16 mouse cellular contexts compared by ENCODE assay signal in the genomic region with DNA sequence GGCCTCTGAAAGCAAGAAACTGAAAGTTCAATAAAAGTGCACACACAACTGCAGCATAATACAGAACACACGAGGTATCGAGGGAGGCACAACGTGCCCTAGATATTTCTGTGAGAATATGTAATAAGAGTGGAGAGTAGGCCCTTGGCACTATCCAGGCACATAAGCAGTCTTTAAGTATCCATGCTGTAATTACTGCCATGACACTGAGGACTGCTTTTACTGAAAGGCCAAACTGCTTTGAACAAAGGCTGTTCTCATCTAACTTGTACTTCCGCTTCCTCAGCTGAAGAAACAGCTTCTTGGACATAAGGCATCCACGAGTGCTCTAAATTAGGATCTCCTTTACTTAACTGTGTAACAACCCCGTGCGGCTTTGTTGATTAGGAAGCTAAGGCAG.
DNase-seq lines count a peak whose midpoint lies in the region; ATAC-seq and TF ChIP-seq lines count a peak whose summit lies in the region.
"Had no signal": no experiment of that assay in that cellular context is flagged by ENCODE, and none has a peak within 500 bp of the region (broad histone marks: within the 10 kb centered on the region; RNA-seq: fewer than 3 reads in every experiment).

No protein-coding gene starts in this region.

- no peak for ATAC-seq in liver, embryonic 11.5 days (replicated peaks; ENCODE audit: low FRiP score)
- no peak for ATAC-seq in liver, embryonic 12.5 days
- peak; percentile 42 for ATAC-seq in granulocyte monocyte progenitor cell, adult 5-6 weeks (replicated peaks; ENCODE audit: poor library complexity, severe bottlenecking)
- ATAC-seq: midbrain, embryonic 13.5 days had no signal

- no peak for DNase-seq in liver, embryonic 11.5 days (ENCODE audit: low spot score)
- DNase-seq in MEL (ENCODE audit: low read depth, low spot score) = peak; percentile 28
- DNase-seq in naive thymus-derived CD4-positive, alpha-beta T cell, adult 2 months (ENCODE audit: low read depth) = peak; percentile 61
- DNase-seq in ovary, postnatal 10 days (ENCODE audit: low spot score) = no peak
- no peak for DNase-seq in natural killer cell, adult 2 months (ENCODE audit: low spot score in 2 of 2)
- DNase-seq: adrenal gland, postnatal 36 days; cerebellum, adult 2 months; gastrocnemius, postnatal 10 days; layer of hippocampus, adult 9-11 months had no signal

- TF ChIP-seq CTCF in MEL (IDR thresholded peaks at IDR 0.05 in 2 of 3, conservative IDR thresholded peaks at IDR 0.05 in 1 of 3; ENCODE audit: control insufficient read depth in 1 of 3, insufficient read depth in 1 of 3, low read depth in 2 of 3, low read length in 3 of 3, poor library complexity in 1 of 3, severe bottlenecking in 1 of 3) = no peak

- H3K4me3 ChIP-seq in liver, embryonic 11.5 days (ENCODE audit: low read depth, low read length) = no peak overlapping the region
- H3K4me3 ChIP-seq in liver, embryonic 12.5 days = no peak overlapping the region
- no peak overlapping the region for H3K4me3 ChIP-seq in MEL (ENCODE audit: control insufficient read depth in 1 of 2, insufficient read depth in 1 of 2, low read depth in 2 of 2, low read length in 2 of 2)
- H3K4me3 ChIP-seq: embryonic facial prominence, embryonic 10.5 days; heart, embryonic 13.5 days; lung, embryonic 15.5 days; midbrain, embryonic 13.5 days had no signal

- H3K4me1 ChIP-seq in liver, embryonic 11.5 days (replicated peaks; ENCODE audit: control insufficient read depth, insufficient read depth, low read length) = peaks cover 11% of the 10 kb centered on the region
- peaks cover 30% of the 10 kb centered on the region for H3K4me1 ChIP-seq in liver, embryonic 12.5 days
- H3K4me1 ChIP-seq in MEL (ENCODE audit: control insufficient read depth in 1 of 2, insufficient read depth in 2 of 2, low read length in 2 of 2) = peaks cover 47 to 55% of the 10 kb centered on the region in 2 experiments
- H3K4me1 ChIP-seq: lung, embryonic 15.5 days had no signal

- TF ChIP-seq RAD21 in MEL (IDR thresholded peaks at IDR 0.05; ENCODE audit: low read depth, low read length) = no peak

- H3K9me3 ChIP-seq in liver, embryonic 11.5 days (ENCODE audit: control insufficient read depth, low read length) = no peaks in the 10 kb centered on the region
- no peaks in the 10 kb centered on the region for H3K9me3 ChIP-seq in liver, embryonic 12.5 days (replicated peaks)
- H3K9me3 ChIP-seq in MEL (replicated peaks; ENCODE audit: insufficient read depth, low read length) = no peaks in the 10 kb centered on the region
- H3K9me3 ChIP-seq: embryonic facial prominence, embryonic 10.5 days; heart, embryonic 13.5 days; lung, embryonic 15.5 days; midbrain, embryonic 13.5 days had no signal

- WGBS in liver, embryonic 11.5 days = 79% methylated on average over 7 of the region's 7 CpGs
- 58% methylated on average over 7 of the region's 7 CpGs for WGBS in liver, embryonic 12.5 days (ENCODE audit: insufficient replicate concordance)

- H3K9ac ChIP-seq in liver, embryonic 11.5 days (ENCODE audit: low read depth, low read length) = no peak overlapping the region
- no peak overlapping the region for H3K9ac ChIP-seq in liver, embryonic 12.5 days
- peak overlapping the region; percentile 40; the same call in 1 of the 2 replicates for H3K9ac ChIP-seq in MEL (ENCODE audit: control insufficient read depth, low read depth, low read length, poor library complexity, severe bottlenecking)
- H3K9ac ChIP-seq: heart, embryonic 13.5 days; hindbrain, embryonic 14.5 days; lung, embryonic 15.5 days; midbrain, embryonic 13.5 days had no signal

- no peaks in the 10 kb centered on the region for H3K27me3 ChIP-seq in liver, embryonic 11.5 days (replicated peaks; ENCODE audit: control insufficient read depth, insufficient read depth, low read length)
- no peaks in the 10 kb centered on the region for H3K27me3 ChIP-seq in liver, embryonic 12.5 days (replicated peaks)
- no peaks in the 10 kb centered on the region for H3K27me3 ChIP-seq in MEL (ENCODE audit: control insufficient read depth in 1 of 2, insufficient read depth in 2 of 2, low read length in 2 of 2)
- H3K27me3 ChIP-seq: heart, embryonic 13.5 days; lung, embryonic 15.5 days; midbrain, embryonic 13.5 days had no signal

- no peaks in the 10 kb centered on the region for H3K36me3 ChIP-seq in liver, embryonic 11.5 days (ENCODE audit: control insufficient read depth, insufficient read depth, low read length)
- no peaks in the 10 kb centered on the region for H3K36me3 ChIP-seq in liver, embryonic 12.5 days
- peaks cover 0 to 74% of the 10 kb centered on the region in 2 experiments; a peak in 2 of 4 replicates for H3K36me3 ChIP-seq in MEL (ENCODE audit: control insufficient read depth in 1 of 2, insufficient read depth in 2 of 2, low read length in 2 of 2)
- H3K36me3 ChIP-seq: embryonic facial prominence, embryonic 10.5 days; heart, embryonic 13.5 days; lung, embryonic 15.5 days; midbrain, embryonic 13.5 days had no signal

- TF ChIP-seq EP300 in MEL (IDR thresholded peaks at IDR 0.05; ENCODE audit: low read depth in 1 of 2, low read length in 2 of 2) = no peak

- no peak overlapping the region for H3K27ac ChIP-seq in liver, embryonic 11.5 days (ENCODE audit: low read depth, low read length)
- no peak overlapping the region for H3K27ac ChIP-seq in liver, embryonic 12.5 days
- H3K27ac ChIP-seq in MEL (ENCODE audit: control insufficient read depth, low read depth, low read length) = peak overlapping the region; percentile 87
- H3K27ac ChIP-seq: embryonic facial prominence, embryonic 10.5 days; heart, embryonic 13.5 days; hindbrain, embryonic 14.5 days; lung, embryonic 15.5 days; midbrain, embryonic 13.5 days had no signal

- peaks cover 14% of the 10 kb centered on the region for H3K79me2 ChIP-seq in MEL (ENCODE audit: control insufficient read depth, insufficient read depth, low read length, poor library complexity)

- peak overlapping the region; percentile 4; the same call in 1 of the 2 replicates for H3K4me2 ChIP-seq in liver, embryonic 11.5 days
- H3K4me2 ChIP-seq in liver, embryonic 12.5 days = no peak overlapping the region
- H3K4me2 ChIP-seq: heart, embryonic 13.5 days; hindbrain, embryonic 14.5 days; lung, embryonic 15.5 days; midbrain, embryonic 13.5 days had no signal

- TF ChIP-seq POLR2A in MEL (IDR thresholded peaks at IDR 0.05; ENCODE audit: control insufficient read depth in 1 of 2, insufficient read depth in 1 of 2, low read depth in 1 of 2, low read length in 2 of 2, poor library complexity in 1 of 2) = no peak

TF ChIP-seq in MEL, 35 proteins besides CTCF, POLR2A, EP300 and RAD21:
- no peak for TF ChIP-seq ZMIZ1 (IDR thresholded peaks at IDR 0.05; ENCODE audit: low read depth, low read length)

Comparison
In these comparisons a context has a peak if more than half of its experiments do, and no peak if none do; other contexts are left out.
1. DNase-seq: peak in MEL (single experiment) and naive thymus-derived CD4-positive, alpha-beta T cell, adult 2 months (single experiment); none in liver, embryonic 11.5 days (single experiment), ovary, postnatal 10 days (single experiment) and natural killer cell, adult 2 months (0 of 2).